Mouse (Mus musculus) midbrain, embryonic 14.5 days (tissue): ENCODE measurements at regions not wholly inside any gene's neighbourhood (a gene's known extent, or its start where the extent isn't known, plus 50 kb on each side); places are given as distances from the start of the nearest gene placed in this dataset.

Source experiments
- ATAC-seq: fragments of 200-750 bp; cut with Nextera tagmentation; 2 replicates; pipeline ENCODE4 v1.8.0; 2017; ENCODE audit warnings: moderate number of reproducible peaks, moderate library complexity; ENCODE audit not compliant: low FRiP score, low TSS enrichment
- DNase-seq: peaks from one replicate; pipeline ENCODE4 v3.0.0-alpha.2; 2015
- H3K27ac ChIP-seq: fragments of 300-500 bp; sonication (generic); replicated peaks from 2 replicates; pipeline ENCODE4 v1.5.1; 2014; ENCODE audit warnings: mild to moderate bottlenecking, low read depth, low read length, moderate library complexity
- H3K27me3 ChIP-seq: fragments of 300-500 bp; sonication (generic); 2 replicates; pipeline ENCODE4 v1.6.1; 2014; ENCODE audit warnings: low read length, control low read depth, mixed read lengths; ENCODE audit not compliant: control insufficient read depth, insufficient read depth
- H3K36me3 ChIP-seq: fragments of 300-500 bp; sonication (generic); 2 replicates; pipeline ENCODE4 v1.6.1; 2014; ENCODE audit warnings: low read length, control low read depth; ENCODE audit not compliant: control insufficient read depth, insufficient read depth
- H3K4me1 ChIP-seq: fragments of 300-500 bp; sonication (generic); 2 replicates; pipeline ENCODE4 v1.6.1; 2014; ENCODE audit warnings: mild to moderate bottlenecking, antibody characterized with exemption, low read length, control low read depth; ENCODE audit not compliant: control insufficient read depth, insufficient read depth
- H3K4me2 ChIP-seq: fragments of 300-500 bp; sonication (generic); 2 replicates; pipeline ENCODE4 v1.6.1; 2014; ENCODE audit warnings: mild to moderate bottlenecking, low read length, moderate library complexity
- H3K4me3 ChIP-seq: fragments of 300-500 bp; sonication (generic); replicated peaks from 2 replicates; pipeline ENCODE4 v1.5.1; 2014; ENCODE audit warnings: low read depth, low read length
- H3K9ac ChIP-seq: fragments of 300-500 bp; sonication (generic); replicated peaks from 2 replicates; pipeline ENCODE4 v1.6.1; 2014; ENCODE audit warnings: mild to moderate bottlenecking, low read length, moderate library complexity
- H3K9me3 ChIP-seq: fragments of 300-500 bp; sonication (generic); 2 replicates; pipeline ENCODE4 v1.6.1; 2016; ENCODE audit warnings: low read length, control low read depth, mixed read lengths; ENCODE audit not compliant: control insufficient read depth
- WGBS: fragments of 180-500 bp; shearing (Covaris S2); extraction: QIAGEN DNeasy Blood & Tissue Kit; methylation state at CpG from one replicate; pipeline ENCODE4 v1.1.7; 2014; 5-methylcytosine and 5-hydroxymethylcytosine counted together

- Histone ChIP-seq H3K4me2 (no peak overlapping the region), H3K27me3 (no peaks in the 10 kb centered on the region), H3K4me1 (peaks cover 5% of the 10 kb centered on the region; the same call in 1 of the 2 replicates), H3K9me3 (no peaks in the 10 kb centered on the region), H3K27ac (peak overlapping the region; percentile 37; the same call in 1 of the 2 replicates), H3K9ac (no peak overlapping the region), H3K36me3 (no peaks in the 10 kb centered on the region), H3K4me3 (no peak overlapping the region)
- DNase-seq (peak; percentile 64), ATAC-seq (no peak)
- 64% methylated on average over 7 of the region's 7 CpGs for WGBS
These were observed 68.0 kb upstream of the Rbm24 start for GRCm38 (mm10) chr13:46350075-46350747.

GRCm38 (mm10) chr13:46355306-46355705 is 62.9 kb upstream of the Rbm24 start:
- no peaks in the 10 kb centered on the region for H3K4me1 ChIP-seq
- WGBS = 73% methylated on average over 3 of the region's 3 CpGs
- H3K4me2 ChIP-seq = no peak overlapping the region
- H3K4me3 ChIP-seq = no peak overlapping the region
- DNase-seq (no peak), ATAC-seq (no peak)
- no peak overlapping the region for H3K27ac ChIP-seq
- H3K9me3 ChIP-seq = no peaks in the 10 kb centered on the region
- no peak overlapping the region for H3K9ac ChIP-seq
- H3K36me3 ChIP-seq = no peaks in the 10 kb centered on the region
- H3K27me3 ChIP-seq = no peaks in the 10 kb centered on the region

GRCm38 (mm10) chr13:46355975-46356374 is 62.3 kb upstream of the Rbm24 start:
- ATAC-seq = no peak
- 100% methylated on average over 1 of the region's 1 CpGs for WGBS
- H3K27ac ChIP-seq = no peak overlapping the region

GRCm38 (mm10) chr13:46357037-46357436 is 61.2 kb upstream of the Rbm24 start:
- DNase-seq (no peak), ATAC-seq (no peak)
- Histone ChIP-seq H3K27me3 (no peaks in the 10 kb centered on the region), H3K27ac (no peak overlapping the region), H3K9ac (no peak overlapping the region), H3K4me1 (peaks cover 4% of the 10 kb centered on the region; the same call in 1 of the 2 replicates), H3K4me2 (no peak overlapping the region), H3K36me3 (no peaks in the 10 kb centered on the region), H3K9me3 (no peaks in the 10 kb centered on the region), H3K4me3 (no peak overlapping the region)
- WGBS = 92% methylated on average over 9 of the region's 9 CpGs

More at GRCm38 (mm10) chr13:46355975-46356374, 62.3 kb upstream of the Rbm24 start:
- Histone ChIP-seq H3K4me2 (no peak overlapping the region), H3K36me3 (no peaks in the 10 kb centered on the region), H3K9ac (no peak overlapping the region), H3K4me1 (peaks cover 3% of the 10 kb centered on the region; the same call in 1 of the 2 replicates), H3K4me3 (no peak overlapping the region), H3K9me3 (no peaks in the 10 kb centered on the region), H3K27me3 (no peaks in the 10 kb centered on the region)
- no peak for DNase-seq

GRCm38 (mm10) chr13:46360495-46361120 is 57.6 kb upstream of the Rbm24 start:
- 76% methylated on average over 12 of the region's 12 CpGs for WGBS
- Histone ChIP-seq H3K27me3 (no peaks in the 10 kb centered on the region), H3K9me3 (no peaks in the 10 kb centered on the region), H3K36me3 (no peaks in the 10 kb centered on the region), H3K4me2 (no peak overlapping the region), H3K9ac (no peak overlapping the region), H3K27ac (no peak overlapping the region), H3K4me3 (no peak overlapping the region), H3K4me1 (peaks cover 4% of the 10 kb centered on the region; the same call in 1 of the 2 replicates)
- ATAC-seq (no peak), DNase-seq (peak; percentile 28)

GRCm38 (mm10) chr13:46363456-46364201 is 54.6 kb upstream of the Rbm24 start:
- no peak overlapping the region for H3K4me3 ChIP-seq
- H3K9ac ChIP-seq = no peak overlapping the region
- DNase-seq (no peak), ATAC-seq (no peak)
- no peaks in the 10 kb centered on the region for H3K9me3 ChIP-seq
- WGBS = 92% methylated on average over 13 of the region's 13 CpGs
- H3K27ac ChIP-seq = no peak overlapping the region
- no peak overlapping the region for H3K4me2 ChIP-seq
- no peaks in the 10 kb centered on the region for H3K27me3 ChIP-seq
- H3K4me1 ChIP-seq = peaks cover 4% of the 10 kb centered on the region; the same call in 1 of the 2 replicates
- H3K36me3 ChIP-seq = no peaks in the 10 kb centered on the region

- Histone ChIP-seq H3K9ac (no peak overlapping the region), H3K4me3 (no peak overlapping the region), H3K4me1 (peaks cover 4% of the 10 kb centered on the region; the same call in 1 of the 2 replicates), H3K4me2 (no peak overlapping the region), H3K36me3 (no peaks in the 10 kb centered on the region), H3K27me3 (no peaks in the 10 kb centered on the region), H3K9me3 (no peaks in the 10 kb centered on the region), H3K27ac (no peak overlapping the region)
- DNase-seq (no peak), ATAC-seq (no peak)
- WGBS = 82% methylated on average over 7 of the region's 7 CpGs
These were observed 53.9 kb upstream of the Rbm24 start for GRCm38 (mm10) chr13:46364202-46364912.

- DNase-seq = no peak
- no peak overlapping the region for H3K27ac ChIP-seq
- no peak for ATAC-seq
- H3K4me1 ChIP-seq = peaks cover 4% of the 10 kb centered on the region; the same call in 1 of the 2 replicates
- no peak overlapping the region for H3K4me3 ChIP-seq
- H3K4me2 ChIP-seq = no peak overlapping the region
- no peaks in the 10 kb centered on the region for H3K9me3 ChIP-seq
- H3K36me3 ChIP-seq = no peaks in the 10 kb centered on the region
- WGBS = 95% methylated on average over 2 of the region's 2 CpGs
- H3K27me3 ChIP-seq = no peaks in the 10 kb centered on the region
- H3K9ac ChIP-seq = no peak overlapping the region
These were observed 52.9 kb upstream of the Rbm24 start for GRCm38 (mm10) chr13:46365292-46365691.
